Comparison of ENCODE assay signal across 31 mouse cellular contexts in the genomic region with DNA sequence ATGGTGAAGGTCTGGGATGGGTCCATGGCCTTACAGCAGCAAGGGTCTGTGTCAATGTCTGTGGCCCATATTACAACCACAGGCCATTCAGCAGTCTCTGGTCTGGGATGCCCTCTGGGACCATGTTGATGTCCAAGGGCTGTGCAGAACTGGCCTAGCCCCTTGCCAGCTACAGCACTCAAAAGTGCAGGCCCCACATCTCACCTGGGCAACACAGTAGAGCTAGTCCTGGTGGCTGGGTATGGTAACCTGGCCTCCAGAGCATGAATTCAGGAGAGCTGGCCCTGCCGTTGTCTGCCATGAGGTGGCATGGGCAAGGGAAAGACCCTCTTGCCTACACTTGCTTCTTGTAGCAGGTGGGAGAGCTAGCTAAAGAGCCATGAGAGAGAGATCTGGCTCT.
"Had no signal": no experiment of that assay in that cellular context is flagged by ENCODE, and none has a peak within 500 bp of the region (broad histone marks: within the 10 kb centered on the region; RNA-seq: fewer than 3 reads in every experiment).

No protein-coding gene starts in this region.

- DNase-seq: liver; liver, embryonic 13.5 days; liver, postnatal 0 days; lung, adult 18-20 months; lung, adult 2 months; lung, embryonic 14.5 days; lung, postnatal 10 days; lung, postnatal 14 days; lung, postnatal 36 days; lung, postnatal 4 days; midbrain, embryonic 14.5 days had no signal

- H3K9ac ChIP-seq: limb, embryonic 12.5 days; limb, embryonic 13.5 days; limb, embryonic 15.5 days; liver, embryonic 12.5 days; liver, embryonic 13.5 days; liver, embryonic 14.5 days; liver, embryonic 15.5 days; liver, postnatal 0 days; lung, embryonic 14.5 days; lung, embryonic 15.5 days; midbrain, embryonic 12.5 days; midbrain, embryonic 13.5 days; midbrain, embryonic 15.5 days; neural tube, embryonic 12.5 days had no signal

- H3K4me3 ChIP-seq: limb, embryonic 10.5 days; limb, embryonic 12.5 days; limb, embryonic 13.5 days; limb, embryonic 15.5 days; liver, embryonic 12.5 days; liver, embryonic 13.5 days; liver, embryonic 15.5 days; lung, embryonic 15.5 days; megakaryocyte, embryonic 14.5 days; midbrain, embryonic 10.5 days; midbrain, embryonic 12.5 days; midbrain, embryonic 13.5 days; midbrain, embryonic 15.5 days; myocyte; neural tube, embryonic 12.5 days had no signal

- H3K4me1 ChIP-seq: limb, embryonic 10.5 days; limb, embryonic 12.5 days; limb, embryonic 13.5 days; limb, embryonic 15.5 days; liver, embryonic 12.5 days; liver, embryonic 13.5 days; lung, embryonic 15.5 days; midbrain, embryonic 10.5 days; midbrain, embryonic 12.5 days; midbrain, embryonic 13.5 days; midbrain, embryonic 15.5 days; neural tube, embryonic 12.5 days had no signal

- H3K9me3 ChIP-seq: limb, embryonic 10.5 days; limb, embryonic 12.5 days; limb, embryonic 13.5 days; limb, embryonic 15.5 days; liver, embryonic 12.5 days; liver, embryonic 13.5 days; liver, embryonic 15.5 days; lung, embryonic 15.5 days; megakaryocyte, embryonic 14.5 days; midbrain, embryonic 10.5 days; midbrain, embryonic 12.5 days; midbrain, embryonic 13.5 days; midbrain, embryonic 15.5 days; neural tube, embryonic 12.5 days had no signal

- H3K27ac ChIP-seq: limb, embryonic 10.5 days; limb, embryonic 12.5 days; limb, embryonic 13.5 days; limb, embryonic 15.5 days; liver, embryonic 12.5 days; liver, embryonic 13.5 days; liver, embryonic 14.5 days; liver, embryonic 15.5 days; lung, embryonic 15.5 days; macrophage; midbrain, embryonic 10.5 days; midbrain, embryonic 12.5 days; midbrain, embryonic 13.5 days; midbrain, embryonic 15.5 days; neural tube, embryonic 12.5 days had no signal

- H3K27me3 ChIP-seq: limb, embryonic 12.5 days; limb, embryonic 13.5 days; limb, embryonic 15.5 days; liver, embryonic 12.5 days; liver, embryonic 13.5 days; liver, embryonic 15.5 days; lung, embryonic 15.5 days; megakaryocyte, embryonic 14.5 days; midbrain, embryonic 12.5 days; midbrain, embryonic 13.5 days; midbrain, embryonic 15.5 days; neural tube, embryonic 12.5 days had no signal

- ATAC-seq: liver, postnatal 0 days; lung, postnatal 0 days; midbrain, embryonic 13.5 days; midbrain, embryonic 15.5 days; midbrain, embryonic 16.5 days had no signal

- H3K4me2 ChIP-seq: limb, embryonic 12.5 days; limb, embryonic 13.5 days; limb, embryonic 15.5 days; liver, embryonic 11.5 days; liver, embryonic 12.5 days; liver, embryonic 13.5 days; liver, embryonic 15.5 days; lung, embryonic 14.5 days; lung, embryonic 15.5 days; midbrain, embryonic 11.5 days; midbrain, embryonic 12.5 days; midbrain, embryonic 13.5 days; midbrain, embryonic 15.5 days; neural tube, embryonic 12.5 days had no signal
